Mouse (Mus musculus) c-Kit-positive CD71-negative TER-119-negative erythroid progenitor cells, embryonic 14.5 days (primary cell): ENCODE results near the gene Exoc3l4.
A peak's percentile ranks its signal among the peaks of the same experiment; 100 is the strongest.

Experiments used
- DNase-seq: peaks from one replicate; pipeline ENCODE4 v3.0.0-alpha.2; 2013; ENCODE audit warnings: low read depth

Exoc3l4 gene

GRCm38 (mm10) chr12:111416921-111417779, at the start of gene Exoc3l4:
Exoc3l4 (plus strand) TSS chr12:111417017.
- no peak for DNase-seq

GRCm38 (mm10) chr12:111367065-111367464, 49.8 kb upstream of the Exoc3l4 start:
- DNase-seq, result no peak

GRCm38 (mm10) chr12:111370249-111370648, 46.6 kb upstream of the Exoc3l4 start:
- DNase-seq, result no peak

DNA sequence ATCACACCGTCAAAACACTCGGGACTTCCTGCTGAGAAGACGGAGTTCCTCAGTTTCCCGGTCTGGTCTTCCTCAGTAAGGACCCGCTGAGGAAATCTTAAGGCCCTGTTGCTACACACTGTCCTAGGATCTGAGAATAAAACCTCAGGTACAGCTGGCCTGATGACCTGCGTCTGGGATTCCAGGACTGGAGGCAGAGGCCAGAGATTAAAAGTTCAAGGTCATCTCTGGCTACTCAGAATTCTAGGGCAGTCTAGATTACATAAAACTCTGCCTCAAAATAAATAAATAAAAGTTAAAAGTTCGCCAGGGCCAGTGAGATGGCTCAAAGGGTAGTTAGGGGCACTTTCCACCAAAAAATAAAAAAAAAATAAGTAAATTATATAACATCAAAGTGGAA, 44.9 kb upstream of the Exoc3l4 start:
- no peak for DNase-seq

GRCm38 (mm10) chr12:111373411-111373810, 43.4 kb upstream of the Exoc3l4 start:
- DNase-seq, result no peak

- DNase-seq, result no peak
Observed at GRCm38 (mm10) chr12:111374727-111375126, 42.1 kb upstream of the Exoc3l4 start.

- DNase-seq, result no peak
Observed at GRCm38 (mm10) chr12:111375559-111375958, 41.3 kb upstream of the Exoc3l4 start.

- DNase-seq, result no peak
Observed at GRCm38 (mm10) chr12:111376053-111376452, 40.8 kb upstream of the Exoc3l4 start.

- no peak for DNase-seq
Observed at GRCm38 (mm10) chr12:111376826-111377331, 39.9 kb upstream of the Exoc3l4 start.

DNA sequence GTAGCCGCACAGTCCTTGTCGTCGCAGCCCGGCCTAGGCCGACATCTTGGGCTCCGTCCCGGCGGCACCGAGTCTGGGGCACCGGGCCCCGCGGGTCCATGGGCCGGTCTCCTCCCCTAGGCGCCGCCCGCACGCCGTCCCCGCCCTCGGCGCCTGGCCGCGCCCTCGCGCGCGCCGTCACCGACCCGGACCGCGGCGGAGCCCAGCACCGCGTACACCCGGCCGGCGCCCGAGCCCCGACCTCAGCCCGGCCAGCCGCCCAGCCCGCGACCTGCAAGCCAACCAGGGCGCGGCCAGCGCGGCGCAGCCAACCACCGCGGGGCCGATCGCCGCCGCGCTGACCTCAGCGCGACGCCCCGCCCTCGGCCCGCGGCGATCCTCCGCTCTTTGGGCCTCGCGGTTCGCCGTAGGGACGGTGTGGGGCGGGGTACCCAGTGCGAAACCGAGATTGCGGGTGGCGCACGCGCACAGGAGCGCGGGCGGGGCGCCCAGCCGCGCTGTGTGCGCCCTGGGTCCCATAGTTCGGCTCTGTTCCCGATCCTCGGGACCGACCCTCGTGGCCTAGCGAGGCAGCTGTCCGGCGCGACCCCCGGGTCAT, 39.3 kb upstream of the Exoc3l4 start, which contains the start of gene Cdc42bpb:
TSS of gene Cdc42bpb (minus strand) at position 343 of the 598 bp plus-strand sequence.
- DNase-seq, result no peak

DNA sequence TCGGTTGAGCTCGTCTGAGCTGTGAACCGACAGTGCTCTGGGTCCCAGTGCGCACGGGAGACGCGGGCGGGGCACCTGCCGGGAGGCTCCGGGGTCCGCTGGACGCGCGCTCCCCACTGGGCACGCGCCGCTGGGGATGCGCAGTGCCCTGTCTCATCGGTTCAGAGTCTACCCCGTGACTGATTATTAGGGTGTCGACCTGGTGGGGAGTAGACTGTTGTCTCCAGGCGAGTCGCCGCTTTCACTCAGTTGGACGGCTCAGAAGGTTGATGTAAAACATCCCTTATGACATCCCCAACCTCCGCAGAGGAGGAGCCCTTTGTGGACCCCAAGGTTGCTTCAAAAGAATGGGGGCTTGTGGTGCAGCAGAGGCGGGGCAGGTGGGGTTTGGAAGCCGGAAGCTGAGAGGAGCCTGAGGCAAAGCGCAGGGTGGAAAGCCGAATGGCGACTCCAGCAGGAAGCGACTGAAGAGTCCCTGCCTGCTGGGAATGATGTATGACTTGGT, 38.8 kb upstream of the Exoc3l4 start:
- DNase-seq, result no peak

DNA sequence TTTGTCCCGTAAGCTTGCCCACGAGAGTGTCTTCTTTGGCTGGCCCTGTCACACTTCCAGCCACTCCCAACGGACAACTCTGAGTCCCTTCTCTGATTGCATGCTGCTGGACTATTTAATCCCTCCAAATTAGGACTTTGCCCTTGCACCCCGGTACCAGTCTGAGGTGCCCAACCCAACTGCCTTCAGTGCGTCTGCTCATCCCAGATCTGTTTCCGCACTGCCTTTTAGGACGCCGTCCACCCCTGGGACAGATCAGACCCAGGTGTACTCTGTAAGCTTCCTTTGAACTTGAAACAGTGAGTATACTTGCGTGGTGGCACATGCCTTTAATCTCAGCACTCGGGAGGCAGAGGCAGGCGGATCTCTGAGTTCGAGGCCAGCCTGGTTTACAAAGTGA, 38.0 kb upstream of the Exoc3l4 start:
- no peak for DNase-seq

GRCm38 (mm10) chr12:111385883-111386641, 30.8 kb upstream of the Exoc3l4 start:
- DNase-seq, result no peak

- no peak for DNase-seq
Observed at GRCm38 (mm10) chr12:111386642-111387120, 30.1 kb upstream of the Exoc3l4 start.

- no peak for DNase-seq
Observed at GRCm38 (mm10) chr12:111387146-111387545, 29.7 kb upstream of the Exoc3l4 start.

DNA sequence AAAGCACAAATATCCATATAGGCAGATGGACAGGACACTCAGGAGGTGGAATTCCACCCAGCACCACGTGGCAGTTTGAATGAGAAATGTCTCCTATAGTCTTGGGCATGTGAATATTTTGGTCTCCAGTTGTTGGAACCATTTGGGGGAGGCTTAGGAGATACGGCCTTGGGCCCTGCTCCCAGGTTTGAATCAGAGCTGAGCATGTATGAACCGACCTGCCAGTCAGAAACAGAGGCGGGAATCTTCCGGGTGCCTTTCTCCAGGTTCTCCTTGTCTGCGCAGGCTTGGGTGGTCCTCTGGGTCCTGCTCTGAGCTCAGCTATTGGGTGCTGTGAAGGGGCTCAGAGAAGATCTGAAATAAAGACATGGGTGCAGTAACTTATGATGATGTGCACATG, 22.8 kb upstream of the Exoc3l4 start:
- DNase-seq, result no peak

- DNase-seq, result no peak
Observed at GRCm38 (mm10) chr12:111396997-111397396, 19.8 kb upstream of the Exoc3l4 start.

DNA sequence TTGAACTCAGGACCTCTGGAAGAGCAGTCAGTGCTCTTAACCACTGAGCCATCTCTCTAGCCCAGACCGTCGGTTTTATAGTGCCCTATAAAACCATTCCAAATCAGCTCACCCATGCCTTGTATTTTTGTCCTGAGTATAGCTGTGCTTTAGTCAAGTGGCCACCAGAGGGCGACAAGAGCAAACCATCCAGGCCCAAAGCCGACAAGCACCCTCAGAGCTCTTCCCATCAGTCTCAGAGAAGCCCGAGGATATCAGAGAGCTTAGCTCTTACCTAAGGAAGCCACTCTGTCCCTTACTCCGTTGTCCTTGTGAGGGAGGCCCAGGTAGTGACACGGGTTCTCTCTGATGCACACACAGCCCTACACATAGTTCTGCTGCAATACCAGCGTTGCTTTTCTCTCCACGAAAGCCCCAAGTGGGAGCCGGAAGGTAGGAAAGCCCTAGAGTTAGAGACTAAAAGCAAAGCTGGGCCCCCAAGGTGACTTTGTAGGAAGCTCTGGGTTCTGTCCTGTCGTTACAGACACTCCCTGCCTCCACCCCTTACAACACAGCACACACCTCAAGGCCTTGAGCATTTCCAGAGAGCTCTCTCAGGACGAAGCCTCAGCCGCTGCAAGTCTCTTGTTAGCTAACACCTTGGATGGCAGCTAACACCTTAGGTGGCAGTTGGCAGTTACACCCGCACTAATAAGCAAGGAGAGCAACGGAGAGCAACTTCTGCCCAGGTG, 15.2 kb upstream of the Exoc3l4 start:
- peak; percentile 74 for DNase-seq

GRCm38 (mm10) chr12:111404880-111405279, 11.9 kb upstream of the Exoc3l4 start:
- DNase-seq, result no peak

DNA sequence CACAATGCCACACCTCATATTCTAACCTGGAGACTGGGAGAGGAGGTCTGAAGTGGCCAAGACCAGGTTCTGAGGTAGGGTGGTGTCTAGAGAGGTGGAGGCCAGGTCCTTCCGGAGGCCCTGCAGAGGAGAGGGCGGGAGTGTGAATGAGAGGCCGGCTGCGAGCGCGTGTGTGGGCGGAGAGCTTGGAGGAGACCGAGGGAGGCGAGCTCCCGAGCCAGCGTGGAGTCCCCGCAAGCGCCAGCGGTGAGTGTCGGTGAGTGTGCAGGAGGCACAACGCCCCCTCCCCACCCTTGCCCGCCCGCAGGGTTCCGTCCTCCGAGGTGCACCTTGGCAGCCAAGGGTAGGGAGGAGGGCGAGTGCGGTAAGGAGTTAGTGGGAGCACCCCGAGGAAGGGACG, 10.2 kb upstream of the Exoc3l4 start, which contains the start of gene Lbhd2:
TSS of gene Lbhd2 (plus strand) at position 188 of the 400 bp plus-strand sequence.
- DNase-seq, result no peak

DNA sequence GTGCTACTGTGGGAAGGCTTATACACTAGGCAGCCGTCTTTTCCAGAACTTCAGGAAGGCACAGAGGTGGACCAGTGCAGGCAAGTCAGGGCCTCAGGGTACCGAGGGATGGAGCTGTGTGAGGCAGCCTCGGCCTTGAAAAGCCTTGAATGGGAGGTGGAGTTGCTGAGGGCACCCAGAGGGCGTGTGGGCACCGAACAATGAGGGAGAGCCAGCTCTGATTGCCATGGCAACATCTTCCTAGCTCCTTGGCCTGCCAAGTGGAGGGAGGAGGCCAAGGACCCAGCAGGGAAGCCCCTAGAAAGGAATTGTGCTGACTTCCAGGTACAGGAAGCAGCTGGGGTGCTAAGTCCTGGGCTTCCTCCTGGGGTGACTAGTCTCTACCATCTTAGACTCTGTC, 7.2 kb upstream of the Exoc3l4 start:
- no peak for DNase-seq
